Mouse (Mus musculus) liver, adult 2 months (tissue): ENCODE results near the gene 0610037L13Rik. TPM values are rescaled to one million over a fixed set of nuclear protein-coding genes. Genes with fewer than 3 reads are reported as not detected.

ENCODE experiments used
- DNase-seq: peaks from one replicate; pipeline ENCODE4 v3.0.0-alpha.2; 2011; ENCODE audit warnings: low read depth, low spot score; ENCODE audit errors: extremely low read depth
- H3K27ac ChIP-seq: fragments of 200-500 bp; replicated peaks from 2 replicates; pipeline ENCODE4 v1.5.1; 2012; ENCODE audit warnings: low read depth, mild to moderate bottlenecking, control low read depth, inconsistent platforms, low read length; ENCODE audit not compliant: insufficient read depth
- H3K27me3 ChIP-seq: fragments of 200-500 bp; 2 replicates; pipeline ENCODE4 v1.6.1; 2012; ENCODE audit warnings: mild to moderate bottlenecking, moderate library complexity, low read length, inconsistent platforms; ENCODE audit not compliant: control insufficient read depth, insufficient read depth
- H3K36me3 ChIP-seq: fragments of 200-500 bp; 2 replicates; pipeline ENCODE4 v1.6.1; 2012; ENCODE audit warnings: low read length, inconsistent platforms; ENCODE audit not compliant: control insufficient read depth, insufficient read depth
- H3K4me1 ChIP-seq: fragments of 200-500 bp; 2 replicates; pipeline ENCODE4 v1.6.1; 2011; ENCODE audit warnings: low read length; ENCODE audit not compliant: control insufficient read depth, insufficient read depth
- H3K4me3 ChIP-seq: fragments of 200-500 bp; 2 replicates; pipeline ENCODE4 v1.5.1; 2011; ENCODE audit warnings: low read depth, mild to moderate bottlenecking, control low read depth, low read length, moderate library complexity; ENCODE audit not compliant: insufficient read depth
- H3K79me2 ChIP-seq: fragments of 200-500 bp; 2 replicates; pipeline ENCODE4 v1.6.1; 2012; ENCODE audit warnings: inconsistent platforms, mild to moderate bottlenecking, low read length, moderate library complexity; ENCODE audit not compliant: control insufficient read depth, insufficient read depth
- H3K9ac ChIP-seq: fragments of 200-500 bp; 2 replicates; pipeline ENCODE4 v1.6.1; 2012; ENCODE audit warnings: low read depth, mild to moderate bottlenecking, control low read depth, inconsistent platforms, low read length
- CTCF ChIP-seq: fragments of 200-500 bp; IDR thresholded peaks from 2 replicates; pipeline ENCODE4 v1.5.1; 2011; ENCODE audit warnings: low read depth, low read length, control low read depth
- POLR2A ChIP-seq: fragments of 200-500 bp; IDR thresholded peaks from 2 replicates; pipeline ENCODE4 v1.6.1; 2011; ENCODE audit warnings: low read length, control low read depth; ENCODE audit not compliant: insufficient read depth; ENCODE audit errors: extremely low read depth
- WGBS: fragments of 180-500 bp; shearing (Covaris S2); methylation state at CpG from one replicate; pipeline ENCODE4 v1.1.7; 2018; 5-methylcytosine and 5-hydroxymethylcytosine counted together
- polyA plus RNA-seq: library from polyadenylated mRNA; depleted of rRNA; stranded (reverse); fragments of >200 nt; gene quantifications from 2 replicates; pipeline ENCODE4 v1.2.3, GENCODE M21; 2012
- total RNA-seq: library from RNA; depleted of rRNA; stranded (reverse); fragments of >200 nt; gene quantifications from 2 replicates; pipeline ENCODE4 v1.2.3, GENCODE M21; 2014

The 0610037L13Rik gene
- total and polyA plus RNA-seq, 2 experiments: 24.3 to 39.0 TPM

- DNase-seq: no peak
- no peak overlapping the region; the same call in 1 of the 2 replicates for H3K9ac ChIP-seq
- H3K27ac ChIP-seq: no peak overlapping the region
- H3K4me3 ChIP-seq: no peak overlapping the region
- no peaks in the 10 kb centered on the region for H3K4me1 ChIP-seq
- TF ChIP-seq POLR2A: no peak
- H3K79me2 ChIP-seq: no peaks in the 10 kb centered on the region
- no peaks in the 10 kb centered on the region for H3K36me3 ChIP-seq
- WGBS: 94% methylated on average over 2 of the region's 2 CpGs
- H3K27me3 ChIP-seq: no peaks in the 10 kb centered on the region
Observed at GRCm38 (mm10) chr4:107928726-107929125, 39.1 kb downstream of the 0610037L13Rik start.

GRCm38 (mm10) chr4:107931453-107931852 is 41.8 kb downstream of the 0610037L13Rik start:
- 89% methylated on average over 3 of the region's 3 CpGs for WGBS

GRCm38 (mm10) chr4:107933239-107933638 is 43.6 kb downstream of the 0610037L13Rik start:
- no peaks in the 10 kb centered on the region for H3K36me3 ChIP-seq
- H3K4me3 ChIP-seq: no peak overlapping the region
- 81% methylated on average over 8 of the region's 8 CpGs for WGBS
- DNase-seq: no peak
- no peaks in the 10 kb centered on the region for H3K4me1 ChIP-seq
- no peak overlapping the region for H3K27ac ChIP-seq
- TF ChIP-seq CTCF: no peak
- TF ChIP-seq POLR2A: no peak
- no peak overlapping the region for H3K9ac ChIP-seq
- H3K79me2 ChIP-seq: no peaks in the 10 kb centered on the region
- H3K27me3 ChIP-seq: no peaks in the 10 kb centered on the region

More at GRCm38 (mm10) chr4:107931453-107931852, 41.8 kb downstream of the 0610037L13Rik start:
- H3K79me2 ChIP-seq: no peaks in the 10 kb centered on the region
- H3K4me1 ChIP-seq: no peaks in the 10 kb centered on the region
- no peak for DNase-seq
- no peaks in the 10 kb centered on the region for H3K36me3 ChIP-seq
- TF ChIP-seq CTCF (no peak), POLR2A (no peak)
- H3K4me3 ChIP-seq: no peak overlapping the region
- H3K27me3 ChIP-seq: no peaks in the 10 kb centered on the region
- H3K9ac ChIP-seq: no peak overlapping the region
- no peak overlapping the region for H3K27ac ChIP-seq

GRCm38 (mm10) chr4:107935254-107935653 is 45.6 kb downstream of the 0610037L13Rik start:
- no peak overlapping the region for H3K9ac ChIP-seq
- H3K4me3 ChIP-seq: no peak overlapping the region
- H3K79me2 ChIP-seq: no peaks in the 10 kb centered on the region
- H3K36me3 ChIP-seq: no peaks in the 10 kb centered on the region
- no peaks in the 10 kb centered on the region for H3K4me1 ChIP-seq
- 75% methylated on average over 3 of the region's 3 CpGs for WGBS
- H3K27me3 ChIP-seq: no peaks in the 10 kb centered on the region
- H3K27ac ChIP-seq: no peak overlapping the region
- DNase-seq: no peak
- TF ChIP-seq POLR2A (no peak), CTCF (no peak)

GRCm38 (mm10) chr4:107937338-107937737 is 47.7 kb downstream of the 0610037L13Rik start:
- Histone ChIP-seq H3K4me3 (no peak overlapping the region), H3K4me1 (no peaks in the 10 kb centered on the region), H3K36me3 (no peaks in the 10 kb centered on the region), H3K27me3 (no peaks in the 10 kb centered on the region), H3K79me2 (no peaks in the 10 kb centered on the region), H3K27ac (no peak overlapping the region), H3K9ac (no peak overlapping the region)
- DNase-seq: peak; percentile 49
- WGBS: 30% methylated on average over 6 of the region's 6 CpGs
- TF ChIP-seq POLR2A (no peak), CTCF (peak; percentile 57)

- Histone ChIP-seq H3K79me2 (no peaks in the 10 kb centered on the region), H3K27ac (no peak overlapping the region), H3K36me3 (no peaks in the 10 kb centered on the region), H3K4me1 (no peaks in the 10 kb centered on the region), H3K9ac (no peak overlapping the region), H3K4me3 (no peak overlapping the region), H3K27me3 (no peaks in the 10 kb centered on the region)
- no peak for DNase-seq
- TF ChIP-seq POLR2A (no peak), CTCF (no peak)
- 75% methylated on average over 2 of the region's 2 CpGs for WGBS
Observed at GRCm38 (mm10) chr4:107938124-107938523, 48.5 kb downstream of the 0610037L13Rik start.
